Mouse (Mus musculus) MEL (cell line): ENCODE data around the gene Mast3. TPM values are rescaled to one million over a fixed set of nuclear protein-coding genes. Genes with fewer than 3 reads are reported as not detected.
A peak's percentile ranks its signal among the peaks of the same experiment; 100 is the strongest.

Experiments used
- DNase-seq: peaks from one replicate; pipeline ENCODE4 v3.0.0; 2011; ENCODE audit warnings: low read depth, low spot score
- H3K27ac ChIP-seq: 2 replicates; pipeline ENCODE4 v1.5.1; 2012; ENCODE audit warnings: low read depth, mild to moderate bottlenecking, control low read depth, low read length, moderate library complexity; ENCODE audit not compliant: control insufficient read depth
- H3K27me3 ChIP-seq, 2 experiments: fragments of 150-350 bp in 1 of 2; sonication (generic) in 1 of 2; 2 replicates each; pipeline ENCODE4 v1.6.1; 2012; ENCODE audit warnings: low read length in 2 of 2, mild to moderate bottlenecking in 2 of 2, improper control_type of control experiment in 1 of 2, moderate library complexity in 1 of 2; ENCODE audit not compliant: insufficient read depth in 2 of 2, control insufficient read depth in 1 of 2
- H3K36me3 ChIP-seq, 2 experiments: 2 replicates each; pipeline ENCODE4 v1.6.1; 2012 to 2014; ENCODE audit warnings: low read length in 2 of 2, improper control_type of control experiment in 1 of 2, inconsistent platforms in 1 of 2, mild to moderate bottlenecking in 1 of 2; ENCODE audit not compliant: insufficient read depth in 2 of 2, control insufficient read depth in 1 of 2
- H3K4me1 ChIP-seq, 2 experiments: fragments of 150-350 bp in 1 of 2; sonication (generic) in 1 of 2; 2 replicates each; pipeline ENCODE4 v1.6.1; 2012; ENCODE audit warnings: low read length in 2 of 2, improper control_type of control experiment in 1 of 2, mild to moderate bottlenecking in 1 of 2; ENCODE audit not compliant: insufficient read depth in 2 of 2, control insufficient read depth in 1 of 2
- H3K4me3 ChIP-seq, 2 experiments: fragments of 150-350 bp in 1 of 2; sonication (generic) in 1 of 2; 2 replicates each; pipeline ENCODE4 v1.5.1; 2012; ENCODE audit warnings: low read depth in 2 of 2, low read length in 2 of 2, mild to moderate bottlenecking in 2 of 2, moderate library complexity in 2 of 2, control low read depth in 1 of 2, improper control_type of control experiment in 1 of 2; ENCODE audit not compliant: control insufficient read depth in 1 of 2, insufficient read depth in 1 of 2
- H3K79me2 ChIP-seq: 2 replicates; pipeline ENCODE4 v1.6.1; 2012; ENCODE audit warnings: mild to moderate bottlenecking, low read length, moderate library complexity; ENCODE audit not compliant: control insufficient read depth, poor library complexity, insufficient read depth
- H3K9ac ChIP-seq: 2 replicates; pipeline ENCODE4 v1.6.1; 2012; ENCODE audit warnings: low read depth, mild to moderate bottlenecking, control low read depth, low read length, moderate library complexity; ENCODE audit not compliant: control insufficient read depth, poor library complexity, severe bottlenecking
- H3K9me3 ChIP-seq: fragments of 150-350 bp; sonication (generic); replicated peaks from 2 replicates; pipeline ENCODE4 v1.6.1; 2012; ENCODE audit warnings: mild to moderate bottlenecking, low read length, improper control_type of control experiment, moderate library complexity; ENCODE audit not compliant: insufficient read depth
- BHLHE40 ChIP-seq: IDR thresholded peaks from 2 replicates; pipeline ENCODE4 v1.6.1; 2012; ENCODE audit warnings: low read depth, mild to moderate bottlenecking, inconsistent platforms, low read length, improper control_type of control experiment, borderline replicate concordance
- CHD2 ChIP-seq: IDR thresholded peaks from 2 replicates; pipeline ENCODE4 v1.6.1; 2011; ENCODE audit warnings: low read length, improper control_type of control experiment
- GABPA ChIP-seq: IDR thresholded peaks from 2 replicates; pipeline ENCODE4 v1.6.1; 2012; ENCODE audit warnings: low read depth, mild to moderate bottlenecking, inconsistent platforms, low read length, improper control_type of control experiment, moderate library complexity
- GATA1 ChIP-seq: IDR thresholded peaks from 2 replicates; pipeline ENCODE4 v1.6.1; 2011; ENCODE audit warnings: low read depth, low read length, improper control_type of control experiment
- MXI1 ChIP-seq: IDR thresholded peaks from 2 replicates; pipeline ENCODE4 v1.6.1; 2011; ENCODE audit warnings: mild to moderate bottlenecking, low read depth, low read length, improper control_type of control experiment
- RCOR1 ChIP-seq: IDR thresholded peaks from 2 replicates; pipeline ENCODE4 v1.6.1; 2012; ENCODE audit warnings: low read depth, mild to moderate bottlenecking, inconsistent platforms, low read length, improper control_type of control experiment
- TAL1 ChIP-seq: IDR thresholded peaks from 2 replicates; pipeline ENCODE4 v1.6.1; 2012; ENCODE audit warnings: mild to moderate bottlenecking, inconsistent platforms, low read length, moderate library complexity, mixed read lengths
- TCF12 ChIP-seq: IDR thresholded peaks from 2 replicates; pipeline ENCODE4 v1.6.1; 2014; ENCODE audit warnings: low read depth, mild to moderate bottlenecking, inconsistent platforms, low read length, improper control_type of control experiment, moderate library complexity
- ZMIZ1 ChIP-seq: IDR thresholded peaks from 2 replicates; pipeline ENCODE4 v1.6.1; 2012; ENCODE audit warnings: low read depth, mild to moderate bottlenecking, inconsistent platforms, low read length, improper control_type of control experiment, moderate library complexity
- ZNF384 ChIP-seq: IDR thresholded peaks from 2 replicates; pipeline ENCODE4 v1.6.1; 2012; ENCODE audit warnings: low read depth, mild to moderate bottlenecking, inconsistent platforms, low read length, improper control_type of control experiment
- polyA plus RNA-seq, 2 experiments: library from polyadenylated mRNA; stranded (reverse) in 1 of 2; unstranded in 1 of 2; fragments of >175 nt in 1 of 2; fragments of >200 nt in 1 of 2; gene quantifications; 2 replicates each; pipeline versions ENCODE4 v1.2.1 to v1.2.4; 2012; ENCODE audit warnings: low replicate concordance in 2 of 2, low read depth in 1 of 2; ENCODE audit not compliant: insufficient read length in 2 of 2, insufficient read depth in 1 of 2, missing spikeins in 1 of 2
- total RNA-seq: library from RNA; depleted of rRNA; stranded (reverse); fragments of 300-350 nt; gene quantifications from 2 replicates; pipeline ENCODE4 v1.2.3, GENCODE M21; 2012

The Mast3 gene
- total and polyA plus RNA-seq, 3 experiments = 13.5 to 54.7 TPM; not detected in 1

GRCm38 (mm10) chr8:70843941-70844340 is 39.1 kb upstream of the Mast3 start:
- no peaks in the 10 kb centered on the region for H3K27me3 ChIP-seq
- H3K4me1 ChIP-seq = peaks cover 0 to 7% of the 10 kb centered on the region in 2 experiments; a peak in 1 of 4 replicates
- H3K9ac ChIP-seq = no peak overlapping the region
- no peak overlapping the region for H3K27ac ChIP-seq
- no peaks in the 10 kb centered on the region for H3K9me3 ChIP-seq
- H3K79me2 ChIP-seq = no peaks in the 10 kb centered on the region; the same call in 1 of the 2 replicates
- H3K36me3 ChIP-seq = peaks cover 0 to 11% of the 10 kb centered on the region in 2 experiments; a peak in 2 of 4 replicates
- TF ChIP-seq MXI1 = no peak
- no peak for TF ChIP-seq RCOR1
- TF ChIP-seq GATA1 = no peak
- TF ChIP-seq ZMIZ1 = no peak
- no peak for TF ChIP-seq BHLHE40
- no peak for TF ChIP-seq ZNF384
- DNase-seq = no peak
- no peak overlapping the region for H3K4me3 ChIP-seq

GRCm38 (mm10) chr8:70843214-70843773 is 38.4 kb upstream of the Mast3 start:
- Histone ChIP-seq H3K4me3 (no peak overlapping the region), H3K27ac (no peak overlapping the region), H3K27me3 (no peaks in the 10 kb centered on the region), H3K4me1 (peaks cover 0 to 7% of the 10 kb centered on the region in 2 experiments; a peak in 1 of 4 replicates), H3K9ac (no peak overlapping the region), H3K79me2 (no peaks in the 10 kb centered on the region; the same call in 1 of the 2 replicates), H3K36me3 (peaks cover 0 to 11% of the 10 kb centered on the region in 2 experiments; a peak in 2 of 4 replicates), H3K9me3 (no peaks in the 10 kb centered on the region)
- TF ChIP-seq GATA1 = peak; percentile 39; the same call in 1 of the 2 replicates
- TF ChIP-seq ZMIZ1 = no peak
- peak; percentile 38 for TF ChIP-seq TAL1
- peak; percentile 10; the same call in 1 of the 2 replicates for TF ChIP-seq TCF12
- no peak for TF ChIP-seq GABPA
- peak; percentile 29 for DNase-seq

DNA sequence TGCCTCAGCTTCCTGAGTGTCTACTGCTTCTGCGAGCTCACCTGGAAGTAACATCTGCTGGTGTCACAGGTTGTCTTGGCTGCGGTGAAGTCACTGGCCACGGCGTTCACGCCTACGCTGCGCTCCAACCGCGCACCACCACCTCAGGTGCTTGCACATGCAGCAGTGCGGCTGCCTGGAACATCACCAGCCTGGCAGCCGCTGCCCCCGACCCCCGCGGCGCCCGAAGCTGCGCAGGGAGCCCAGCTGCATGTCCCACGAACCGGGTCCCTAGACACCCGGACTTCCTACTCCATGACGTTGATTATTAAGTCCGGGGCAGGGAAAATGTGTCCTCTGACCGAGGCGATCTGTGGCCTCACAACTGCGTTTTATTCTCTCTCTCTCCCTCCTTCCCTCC is 37.6 kb upstream of the Mast3 start:
- no peak for TF ChIP-seq CHD2
- TF ChIP-seq, all 39 proteins: peak for 0
- no peak for DNase-seq
- Histone ChIP-seq H3K36me3 (peaks cover 0 to 11% of the 10 kb centered on the region in 2 experiments; a peak in 2 of 4 replicates), H3K79me2 (no peaks in the 10 kb centered on the region; the same call in 1 of the 2 replicates), H3K4me1 (peaks cover 0 to 7% of the 10 kb centered on the region in 2 experiments; a peak in 1 of 4 replicates), H3K9ac (no peak overlapping the region), H3K4me3 (no peak overlapping the region), H3K9me3 (no peaks in the 10 kb centered on the region), H3K27me3 (no peaks in the 10 kb centered on the region), H3K27ac (no peak overlapping the region)
